Comparison of ENCODE assay signal across 6 mouse cellular contexts in genomic region chr19:44465960-44466525, GRCm38 (mm10). TPM values are rescaled to one million over a fixed set of nuclear protein-coding genes. Genes with fewer than 3 reads are reported as not detected.
"Had no signal": no experiment of that assay in that cellular context is flagged by ENCODE, and none has a peak within 500 bp of the region (broad histone marks: within the 10 kb centered on the region; RNA-seq: fewer than 3 reads in every experiment).

No protein-coding gene starts in this region.

RNA-seq across cellular contexts. Expression of gene Wnt8b, which starts 27.2 kb away (rescaled TPM):
- polyA plus RNA-seq: limb, embryonic 12.5 days; liver, embryonic 13.5 days; liver, postnatal 0 days; lung, embryonic 15.5 days; macrophage; stomach, postnatal 0 days had no signal
